Mouse (Mus musculus) gastrocnemius, postnatal 4 days (tissue): ENCODE data around the gene Nol4l. TPM values are rescaled to one million over a fixed set of nuclear protein-coding genes. Genes with fewer than 3 reads are reported as not detected.

ENCODE experiments used
- total RNA-seq, 2 experiments: library from RNA; stranded (reverse); gene quantifications; 2 replicates each; pipeline ENCODE4 v1.2.3; 2021

The Nol4l gene
- total RNA-seq, 2 experiments from 2014 or later = 7.5 to 9.1 TPM

Other genes with a start within 250 kb of the Nol4l start
- 1 to 10 TPM; 8.9 to 9.1 TPM for gene Kif3b, start 238.6 kb downstream of the Nol4l start, total RNA-seq
- 10 to 100 TPM; 27.1 to 28.9 TPM for gene Asxl1, start 184.1 kb downstream of the Nol4l start, total RNA-seq
- not detected for gene 4930404H24Rik, start 37.2 kb downstream of the Nol4l start, total RNA-seq
- 10 to 100 TPM; 27.2 to 27.7 TPM for gene Commd7, start 102.8 kb upstream of the Nol4l start, total RNA-seq
- gene Dnmt3b, start 119.5 kb upstream of the Nol4l start, total RNA-seq = 1 to 10 TPM; 3.5 to 3.8 TPM
- under 1 TPM in 1 of 2 experiments, not detected in 1; 0.83 TPM for gene Dnmt3c, start 166.7 kb upstream of the Nol4l start, total RNA-seq
- 100 to 1,000 TPM; 110 to 127 TPM for gene Mapre1, start 211.3 kb upstream of the Nol4l start, total RNA-seq
- gene Efcab8, start 250.0 kb upstream of the Nol4l start, total RNA-seq = under 1 TPM; 0.26 to 0.34 TPM